8 mouse cellular contexts compared by ENCODE assay signal in genomic region chr13:98263458-98263987, GRCm38 (mm10). TPM values are rescaled to one million over a fixed set of nuclear protein-coding genes. Genes with fewer than 3 reads are reported as not detected.
DNase-seq lines count a peak whose midpoint lies in the region; ATAC-seq lines count a peak whose summit lies in the region.

No protein-coding gene starts in this region.

- peaks cover 17% of the 10 kb centered on the region for H3K4me1 ChIP-seq in lung, embryonic 16.5 days (replicated peaks; ENCODE audit: control insufficient read depth, insufficient read depth, low read length)
- H3K4me1 ChIP-seq in embryonic facial prominence, embryonic 13.5 days: peaks cover 17% of the 10 kb centered on the region
- peaks cover 21% of the 10 kb centered on the region for H3K4me1 ChIP-seq in limb, embryonic 10.5 days
- H3K4me1 ChIP-seq in neural tube, embryonic 15.5 days: peaks cover 23% of the 10 kb centered on the region

- peak overlapping the region; percentile 84 for H3K27ac ChIP-seq in lung, embryonic 16.5 days (ENCODE audit: low read length)
- peak overlapping the region; percentile 90 for H3K27ac ChIP-seq in embryonic facial prominence, embryonic 13.5 days
- peak overlapping the region; percentile 91 for H3K27ac ChIP-seq in limb, embryonic 10.5 days
- H3K27ac ChIP-seq in neural tube, embryonic 15.5 days (replicated peaks): peak overlapping the region; percentile 91

- peak overlapping the region; percentile 84 for H3K4me3 ChIP-seq in lung, embryonic 16.5 days (ENCODE audit: low read length)
- peak overlapping the region; percentile 88 for H3K4me3 ChIP-seq in embryonic facial prominence, embryonic 13.5 days
- H3K4me3 ChIP-seq in limb, embryonic 10.5 days: peak overlapping the region; percentile 80
- peak overlapping the region; percentile 75 for H3K4me3 ChIP-seq in neural tube, embryonic 15.5 days (replicated peaks)

- peak; percentile 39 for ATAC-seq in lung, embryonic 16.5 days (ENCODE audit: low read depth)
- ATAC-seq in embryonic facial prominence, embryonic 13.5 days (ENCODE audit: insufficient number of reproducible peaks, insufficient read depth, low FRiP score, low TSS enrichment, low read depth): peak; percentile 50; the same call in 1 of the 2 replicates
- peak; percentile 62 for ATAC-seq in neural tube, embryonic 15.5 days (ENCODE audit: low FRiP score)

- no peaks in the 10 kb centered on the region for H3K9me3 ChIP-seq in lung, embryonic 16.5 days (ENCODE audit: control insufficient read depth, low read length)
- H3K9me3 ChIP-seq in embryonic facial prominence, embryonic 13.5 days: no peaks in the 10 kb centered on the region
- H3K9me3 ChIP-seq in limb, embryonic 10.5 days (replicated peaks): no peaks in the 10 kb centered on the region
- H3K9me3 ChIP-seq in neural tube, embryonic 15.5 days (replicated peaks): no peaks in the 10 kb centered on the region

- peak overlapping the region; percentile 81 for H3K9ac ChIP-seq in lung, embryonic 16.5 days (ENCODE audit: low read length)
- H3K9ac ChIP-seq in embryonic facial prominence, embryonic 13.5 days: peak overlapping the region; percentile 83
- peak overlapping the region; percentile 81 for H3K9ac ChIP-seq in neural tube, embryonic 15.5 days (replicated peaks)

- WGBS in lung, embryonic 16.5 days: 1% methylated on average over 16 of the region's 16 CpGs
- 1% methylated on average over 16 of the region's 16 CpGs for WGBS in embryonic facial prominence, embryonic 13.5 days
- WGBS in limb, embryonic 10.5 days: 2% methylated on average over 16 of the region's 16 CpGs
- 1% methylated on average over 16 of the region's 16 CpGs for WGBS in neural tube, embryonic 15.5 days

- peak overlapping the region; percentile 71 for H3K4me2 ChIP-seq in lung, embryonic 16.5 days (ENCODE audit: low read depth, low read length)
- peak overlapping the region; percentile 90 for H3K4me2 ChIP-seq in embryonic facial prominence, embryonic 13.5 days
- peak overlapping the region; percentile 93 for H3K4me2 ChIP-seq in neural tube, embryonic 15.5 days

- H3K36me3 ChIP-seq in lung, embryonic 16.5 days (ENCODE audit: control insufficient read depth, insufficient read depth, low read length): peaks cover 10% of the 10 kb centered on the region; the same call in 1 of the 2 replicates
- H3K36me3 ChIP-seq in embryonic facial prominence, embryonic 13.5 days: peaks cover 29% of the 10 kb centered on the region
- peaks cover 27% of the 10 kb centered on the region for H3K36me3 ChIP-seq in limb, embryonic 10.5 days
- H3K36me3 ChIP-seq in neural tube, embryonic 15.5 days: peaks cover 22% of the 10 kb centered on the region

- no peak for DNase-seq in lung, postnatal 25 days (ENCODE audit: low spot score)
- no peak for DNase-seq in limb, embryonic 10.5 days (ENCODE audit: low spot score)
- no peak for DNase-seq in spleen, adult 18-20 months
- no peak for DNase-seq in kidney, adult 11 months
- DNase-seq in T-cell, adult 2 months (ENCODE audit: low spot score): no peak

- no peaks in the 10 kb centered on the region for H3K27me3 ChIP-seq in lung, embryonic 16.5 days (ENCODE audit: control insufficient read depth, insufficient read depth, low read depth, low read length)
- no peaks in the 10 kb centered on the region for H3K27me3 ChIP-seq in embryonic facial prominence, embryonic 13.5 days
- no peaks in the 10 kb centered on the region for H3K27me3 ChIP-seq in limb, embryonic 10.5 days (ENCODE audit: low read depth, poor library complexity, severe bottlenecking)
- H3K27me3 ChIP-seq in neural tube, embryonic 15.5 days (replicated peaks): no peaks in the 10 kb centered on the region

RNA-seq across cellular contexts. Expression of gene Ankra2, which starts 0.6 kb away (rescaled TPM):
- 16.8 and 17.2 TPM in 2 replicates for polyA plus RNA-seq in lung, embryonic 16.5 days (2015; fragmentation: Nextera tagmentation; extraction: Ambion mirVana)
- polyA plus RNA-seq in embryonic facial prominence, embryonic 13.5 days (2015; fragmentation: Nextera tagmentation; extraction: Ambion mirVana): 24.5 and 24.9 TPM in 2 replicates
- 10.4 and 12.1 TPM in 2 replicates for polyA plus RNA-seq in limb, embryonic 10.5 days (2016; fragmentation: Nextera tagmentation; extraction: Ambion mirVana)
- polyA plus RNA-seq in neural tube, embryonic 15.5 days (2015; fragmentation: Nextera tagmentation; extraction: Ambion mirVana): 55.7 and 71.9 TPM in 2 replicates

RNA-seq across cellular contexts. Expression of gene Utp15, which starts 0.7 kb away (rescaled TPM):
- 26.4 and 28.6 TPM in 2 replicates for polyA plus RNA-seq in lung, embryonic 16.5 days (2015; fragmentation: Nextera tagmentation; extraction: Ambion mirVana)
- 31.1 and 36.6 TPM in 2 replicates for polyA plus RNA-seq in embryonic facial prominence, embryonic 13.5 days (2015; fragmentation: Nextera tagmentation; extraction: Ambion mirVana)
- polyA plus RNA-seq in limb, embryonic 10.5 days (2016; fragmentation: Nextera tagmentation; extraction: Ambion mirVana): 51.4 and 54.5 TPM in 2 replicates
- polyA plus RNA-seq in neural tube, embryonic 15.5 days (2015; fragmentation: Nextera tagmentation; extraction: Ambion mirVana): 26.7 and 27.9 TPM in 2 replicates

RNA-seq across cellular contexts. Expression of gene Gm21976, which starts 16.2 kb away (rescaled TPM):
- polyA plus RNA-seq in lung, embryonic 16.5 days (2015; fragmentation: Nextera tagmentation; extraction: Ambion mirVana): not detected in 2 replicates
- not detected in 2 replicates for polyA plus RNA-seq in embryonic facial prominence, embryonic 13.5 days (2015; fragmentation: Nextera tagmentation; extraction: Ambion mirVana)
- not detected in 2 replicates for polyA plus RNA-seq in limb, embryonic 10.5 days (2016; fragmentation: Nextera tagmentation; extraction: Ambion mirVana)
- polyA plus RNA-seq in neural tube, embryonic 15.5 days (2015; fragmentation: Nextera tagmentation; extraction: Ambion mirVana): not detected in 2 replicates

RNA-seq across cellular contexts. Expression of gene Btf3, which starts 53.3 kb away (rescaled TPM):
- polyA plus RNA-seq in lung, embryonic 16.5 days (2015; fragmentation: Nextera tagmentation; extraction: Ambion mirVana): 621 and 661 TPM in 2 replicates
- polyA plus RNA-seq in embryonic facial prominence, embryonic 13.5 days (2015; fragmentation: Nextera tagmentation; extraction: Ambion mirVana): 725 and 786 TPM in 2 replicates
- 695 and 810 TPM in 2 replicates for polyA plus RNA-seq in limb, embryonic 10.5 days (2016; fragmentation: Nextera tagmentation; extraction: Ambion mirVana)
- polyA plus RNA-seq in neural tube, embryonic 15.5 days (2015; fragmentation: Nextera tagmentation; extraction: Ambion mirVana): 481 and 531 TPM in 2 replicates

RNA-seq across cellular contexts. Expression of gene Arhgef28, which starts 57.3 kb away (rescaled TPM):
- polyA plus RNA-seq in lung, embryonic 16.5 days (2015; fragmentation: Nextera tagmentation; extraction: Ambion mirVana): 21.7 and 24.4 TPM in 2 replicates
- 12.9 and 15.5 TPM in 2 replicates for polyA plus RNA-seq in embryonic facial prominence, embryonic 13.5 days (2015; fragmentation: Nextera tagmentation; extraction: Ambion mirVana)
- polyA plus RNA-seq in limb, embryonic 10.5 days (2016; fragmentation: Nextera tagmentation; extraction: Ambion mirVana): 5.5 and 11.0 TPM in 2 replicates
- 30.7 and 31.0 TPM in 2 replicates for polyA plus RNA-seq in neural tube, embryonic 15.5 days (2015; fragmentation: Nextera tagmentation; extraction: Ambion mirVana)
